ENCODE assay signal across 9 mouse cellular contexts in genomic region chr6:57822648-57823410, GRCm38 (mm10). TPM values are rescaled to one million over a fixed set of nuclear protein-coding genes. Genes with fewer than 3 reads are reported as not detected.
DNase-seq lines count a peak whose midpoint lies in the region; ATAC-seq and TF ChIP-seq lines count a peak whose summit lies in the region.
"Had no signal": no experiment of that assay in that cellular context is flagged by ENCODE, and none has a peak within 500 bp of the region (broad histone marks: within the 10 kb centered on the region; RNA-seq: fewer than 3 reads in every experiment).

No protein-coding gene starts in this region.

- peak; percentile 71 for ATAC-seq in hindbrain, embryonic 11.5 days (ENCODE audit: low FRiP score)
- ATAC-seq in midbrain, embryonic 13.5 days = peak; percentile 64
- ATAC-seq in megakaryocyte-erythroid progenitor cell, adult 5-6 weeks (replicated peaks; ENCODE audit: low FRiP score, low TSS enrichment, poor library complexity, severe bottlenecking) = no peak

- H3K9me3 ChIP-seq in hindbrain, embryonic 11.5 days (ENCODE audit: control insufficient read depth, low read length) = no peaks in the 10 kb centered on the region
- no peaks in the 10 kb centered on the region for H3K9me3 ChIP-seq in midbrain, embryonic 13.5 days

- DNase-seq in cerebellum, postnatal 14 days = peak; percentile 5 to 9
- DNase-seq in cerebellum, postnatal 36 days = no peak
- DNase-seq in adipocyte (ENCODE audit: low spot score) = peak; percentile 25
- DNase-seq in hindbrain, embryonic 11.5 days (ENCODE audit: low spot score) = peak; percentile 59
- DNase-seq in thymus, adult 2 months = no peak
- no peak for DNase-seq in ovary, postnatal 14 days (ENCODE audit: low spot score)

- no peak overlapping the region for H3K4me3 ChIP-seq in hindbrain, embryonic 11.5 days (ENCODE audit: low read depth, low read length)
- peak overlapping the region; percentile 25 for H3K4me3 ChIP-seq in midbrain, embryonic 13.5 days (replicated peaks)
- no peak overlapping the region for H3K4me3 ChIP-seq in thymus, adult 2 months (ENCODE audit: control insufficient read depth, insufficient read depth, low read length)

- no peaks in the 10 kb centered on the region for H3K27me3 ChIP-seq in hindbrain, embryonic 11.5 days (ENCODE audit: control insufficient read depth, insufficient read depth, low read length)
- H3K27me3 ChIP-seq in midbrain, embryonic 13.5 days = no peaks in the 10 kb centered on the region
- H3K27me3 ChIP-seq in thymus, adult 2 months (ENCODE audit: control insufficient read depth, insufficient read depth, low read length) = no peaks in the 10 kb centered on the region

- no peak for TF ChIP-seq CTCF in thymus, adult 2 months (IDR thresholded peaks at IDR 0.05; ENCODE audit: borderline replicate concordance, control insufficient read depth, extremely low read depth, insufficient read depth, low read length, poor library complexity)

- no peaks in the 10 kb centered on the region for H3K4me1 ChIP-seq in hindbrain, embryonic 11.5 days (replicated peaks; ENCODE audit: control insufficient read depth, insufficient read depth, low read length)
- peaks cover 19% of the 10 kb centered on the region for H3K4me1 ChIP-seq in midbrain, embryonic 13.5 days (replicated peaks)
- H3K4me1 ChIP-seq in thymus, adult 2 months (replicated peaks; ENCODE audit: control insufficient read depth, insufficient read depth, low read length) = peaks cover 3% of the 10 kb centered on the region

- 72% methylated on average over 5 of the region's 5 CpGs for WGBS in hindbrain, embryonic 11.5 days
- WGBS in midbrain, embryonic 13.5 days = 66% methylated on average over 5 of the region's 5 CpGs
- WGBS in thymus, adult 2 months = 65% methylated on average over 5 of the region's 5 CpGs

- TF ChIP-seq POLR2A in thymus, adult 2 months (IDR thresholded peaks at IDR 0.05; ENCODE audit: control insufficient read depth, extremely low read depth, insufficient read depth, low read length, poor library complexity) = no peak

- H3K36me3 ChIP-seq in hindbrain, embryonic 11.5 days (ENCODE audit: control insufficient read depth, insufficient read depth, low read length) = no peaks in the 10 kb centered on the region
- H3K36me3 ChIP-seq in midbrain, embryonic 13.5 days = no peaks in the 10 kb centered on the region
- H3K36me3 ChIP-seq in thymus, adult 2 months (ENCODE audit: control insufficient read depth, insufficient read depth, low read length) = no peaks in the 10 kb centered on the region

- H3K9ac ChIP-seq in hindbrain, embryonic 11.5 days (ENCODE audit: low read depth, low read length) = no peak overlapping the region
- H3K9ac ChIP-seq in midbrain, embryonic 13.5 days (replicated peaks) = no peak overlapping the region

- H3K4me2 ChIP-seq in hindbrain, embryonic 11.5 days (replicated peaks; ENCODE audit: low read depth, low read length) = no peak overlapping the region
- peak overlapping the region; percentile 47 for H3K4me2 ChIP-seq in midbrain, embryonic 13.5 days (replicated peaks)

- no peak overlapping the region for H3K27ac ChIP-seq in hindbrain, embryonic 11.5 days (ENCODE audit: low read depth, low read length)
- H3K27ac ChIP-seq in midbrain, embryonic 13.5 days = no peak overlapping the region
- H3K27ac ChIP-seq in thymus, adult 2 months (ENCODE audit: control insufficient read depth, insufficient read depth, low read length) = no peak overlapping the region

RNA-seq across cellular contexts. Expression of gene Vopp1, which starts 2.1 kb away (rescaled TPM):
- 44.3 and 72.1 TPM in 2 replicates for polyA plus RNA-seq in hindbrain, embryonic 11.5 days (2014; fragmentation: Nextera tagmentation; extraction: Ambion mirVana)
- polyA plus RNA-seq in midbrain, embryonic 13.5 days (2015; fragmentation: Nextera tagmentation; extraction: Ambion mirVana) = 170 and 171 TPM in 2 replicates
- 16.2 and 18.4 TPM in 2 replicates for polyA plus RNA-seq in thymus, adult 2 months (2012; rRNA removed)
- 22.6 and 23.6 TPM in 2 replicates for total RNA-seq in megakaryocyte-erythroid progenitor cell, adult 5-6 weeks (2014; fragmentation: Nextera tagmentation)
- total RNA-seq in megakaryocyte-erythroid progenitor cell, adult 5-6 weeks (2017) = 28.2 and 30.6 TPM in 2 replicates

RNA-seq across cellular contexts. Expression of gene Vmn1r21, which starts 27.3 kb away (rescaled TPM):
- polyA plus RNA-seq in hindbrain, embryonic 11.5 days (2014; fragmentation: Nextera tagmentation; extraction: Ambion mirVana) = 0.09 TPM in 1 of 2 replicates, not detected in the other
- not detected in 2 replicates for polyA plus RNA-seq in midbrain, embryonic 13.5 days (2015; fragmentation: Nextera tagmentation; extraction: Ambion mirVana)
- not detected in 2 replicates for polyA plus RNA-seq in thymus, adult 2 months (2012; rRNA removed)
- not detected in 2 replicates for total RNA-seq in megakaryocyte-erythroid progenitor cell, adult 5-6 weeks (2014; fragmentation: Nextera tagmentation)
- not detected in 2 replicates for total RNA-seq in megakaryocyte-erythroid progenitor cell, adult 5-6 weeks (2017)
- total RNA-seq: liver, adult 2 months had no signal
- polyA plus RNA-seq: liver, adult 2 months had no signal

Comparison
In these comparisons a context has a peak if more than half of its experiments do, and no peak if none do; other contexts are left out.
1. DNase-seq: peak in cerebellum, postnatal 14 days (2 of 2), adipocyte (single experiment) and hindbrain, embryonic 11.5 days (single experiment); none in cerebellum, postnatal 36 days (0 of 2), thymus, adult 2 months (single experiment) and ovary, postnatal 14 days (single experiment).